Mouse (Mus musculus) spleen, adult 10 weeks (tissue): ENCODE results near the gene Olfr609. TPM values are rescaled to one million over a fixed set of nuclear protein-coding genes. Genes with fewer than 3 reads are reported as not detected.

Source experiments
- polyA plus RNA-seq: library from polyadenylated mRNA; stranded (reverse); fragments of 350-450 nt; fragmentation: Illumina TruSeq; extraction: RNeasy Lipid Tissue Mini Kit (QIAGEN cat#74804); gene quantifications from one replicate; pipeline ENCODE4 v1.2.3, GENCODE M21; 2015; ENCODE audit warnings: low replicate concordance; ENCODE audit not compliant: insufficient read depth

Olfr609 gene
- polyA plus RNA-seq = not detected

GRCm38 (mm10) chr7:103497962-103498361 lies at the start of gene Olfr609:
Olfr609 (minus strand) TSS chr7:103498062.

GRCm38 (mm10) chr7:103542617-103543016 lies 44.8 kb upstream of the Olfr609 start, which contains the start of gene Olfr612:
Olfr612 (minus strand) TSS chr7:103542717.

GRCm38 (mm10) chr7:103520746-103521145 lies 22.9 kb upstream of the Olfr609 start, which contains the start of gene Olfr611:
Olfr611 (minus strand) TSS chr7:103520846.

GRCm38 (mm10) chr7:103512022-103512421 lies 14.2 kb upstream of the Olfr609 start, which contains the start of gene Olfr610:
Olfr610 (minus strand) TSS chr7:103512122.

GRCm38 (mm10) chr7:103469577-103469976 lies 28.3 kb downstream of the Olfr609 start, which contains the start of gene Olfr608:
Olfr608 (plus strand) TSS chr7:103469877.

GRCm38 (mm10) chr7:103448746-103449145 lies 49.1 kb downstream of the Olfr609 start, which contains the start of gene Olfr606:
Olfr606 (plus strand) TSS chr7:103449046.

GRCm38 (mm10) chr7:103445339-103445738 lies 52.5 kb downstream of the Olfr609 start, which contains the start of gene Olfr605:
Olfr605 (minus strand) TSS chr7:103445439.

Other genes with a start within 250 kb of the Olfr609 start
- not detected for gene Usp17ld, start 245.6 kb downstream of the Olfr609 start, polyA plus RNA-seq
- not detected for gene Olfr596, start 192.4 kb downstream of the Olfr609 start, polyA plus RNA-seq
- gene Olfr597, start 181.7 kb downstream of the Olfr609 start, polyA plus RNA-seq = not detected
- gene Olfr598, start 174.5 kb downstream of the Olfr609 start, polyA plus RNA-seq = not detected
- not detected for gene Olfr599, start 162.1 kb downstream of the Olfr609 start, polyA plus RNA-seq
- not detected for gene Olfr600, start 148.4 kb downstream of the Olfr609 start, polyA plus RNA-seq
- not detected for gene Olfr601, start 135.4 kb downstream of the Olfr609 start, polyA plus RNA-seq
- not detected for gene Olfr603, start 111.9 kb downstream of the Olfr609 start, polyA plus RNA-seq
- not detected for gene Usp17lc, start 83.0 kb downstream of the Olfr609 start, polyA plus RNA-seq
- not detected for gene Olfr605, start 52.6 kb downstream of the Olfr609 start, polyA plus RNA-seq
- not detected for gene Olfr606, start 49.0 kb downstream of the Olfr609 start, polyA plus RNA-seq
- gene Olfr607, start 33.9 kb downstream of the Olfr609 start, polyA plus RNA-seq = not detected
- not detected for gene Olfr608, start 28.2 kb downstream of the Olfr609 start, polyA plus RNA-seq
- gene Olfr610, start 14.1 kb upstream of the Olfr609 start, polyA plus RNA-seq = not detected
- not detected for gene Olfr611, start 22.8 kb upstream of the Olfr609 start, polyA plus RNA-seq
- gene Olfr612, start 44.7 kb upstream of the Olfr609 start, polyA plus RNA-seq = not detected
- not detected for gene Olfr613, start 50.0 kb upstream of the Olfr609 start, polyA plus RNA-seq
- gene Olfr615, start 58.0 kb upstream of the Olfr609 start, polyA plus RNA-seq = not detected
- not detected for gene Olfr616, start 71.1 kb upstream of the Olfr609 start, polyA plus RNA-seq
- not detected for gene Olfr617, start 75.0 kb upstream of the Olfr609 start, polyA plus RNA-seq
- gene Olfr618, start 92.0 kb upstream of the Olfr609 start, polyA plus RNA-seq = not detected
- not detected for gene Olfr619, start 102.5 kb upstream of the Olfr609 start, polyA plus RNA-seq
- gene Olfr620, start 114.5 kb upstream of the Olfr609 start, polyA plus RNA-seq = not detected
- not detected for gene Olfr622, start 144.6 kb upstream of the Olfr609 start, polyA plus RNA-seq
- gene Olfr623, start 165.6 kb upstream of the Olfr609 start, polyA plus RNA-seq = not detected
- 0.14 TPM for gene Olfr624, start 173.1 kb upstream of the Olfr609 start, polyA plus RNA-seq
- not detected for gene Olfr625-ps1, start 184.7 kb upstream of the Olfr609 start, polyA plus RNA-seq
- gene Olfr243, start 216.6 kb upstream of the Olfr609 start, polyA plus RNA-seq = not detected
- not detected for gene Olfr628, start 232.3 kb upstream of the Olfr609 start, polyA plus RNA-seq
- gene Olfr629, start 246.9 kb upstream of the Olfr609 start, polyA plus RNA-seq = not detected